Mouse (Mus musculus) MEL (cell line): ENCODE results near the gene Slc5a10.

Experiments used
- CHD2 ChIP-seq: IDR thresholded peaks from 2 replicates; pipeline ENCODE4 v1.6.1; 2011; ENCODE audit warnings: low read length, improper control_type of control experiment
- CTCF ChIP-seq, 3 experiments: IDR thresholded peaks in 2 of 3; conservative IDR thresholded peaks in 1 of 3; 2 replicates each; pipeline ENCODE4 v1.5.1; 2011 to 2012; ENCODE audit warnings: low read length in 3 of 3, low read depth in 2 of 3, mild to moderate bottlenecking in 2 of 3, improper control_type of control experiment in 1 of 3, inconsistent platforms in 1 of 3, mixed read lengths in 1 of 3, moderate library complexity in 1 of 3; ENCODE audit not compliant: control insufficient read depth in 1 of 3, insufficient read depth in 1 of 3, poor library complexity in 1 of 3, severe bottlenecking in 1 of 3
- ELF1 ChIP-seq: IDR thresholded peaks from 2 replicates; pipeline ENCODE4 v1.6.1; 2014; ENCODE audit warnings: low read depth, mild to moderate bottlenecking, inconsistent platforms, low read length, improper control_type of control experiment, moderate library complexity
- EP300 ChIP-seq, 2 experiments: IDR thresholded peaks; 2 replicates each; pipeline ENCODE4 v1.6.1; 2011; ENCODE audit warnings: improper control_type of control experiment in 2 of 2, low read length in 2 of 2, low read depth in 1 of 2, mild to moderate bottlenecking in 1 of 2
- ETS1 ChIP-seq: IDR thresholded peaks from 2 replicates; pipeline ENCODE4 v1.6.1; 2012; ENCODE audit warnings: low read depth, mild to moderate bottlenecking, inconsistent platforms, low read length, improper control_type of control experiment, moderate library complexity
- GATA1 ChIP-seq: IDR thresholded peaks from 2 replicates; pipeline ENCODE4 v1.6.1; 2011; ENCODE audit warnings: low read depth, low read length, improper control_type of control experiment
- JUND ChIP-seq: IDR thresholded peaks from 2 replicates; pipeline ENCODE4 v1.6.1; 2011; ENCODE audit warnings: low read depth, mild to moderate bottlenecking, improper control_type of control experiment, low read length
- NRF1 ChIP-seq: IDR thresholded peaks from 2 replicates; pipeline ENCODE4 v1.6.1; 2014; ENCODE audit warnings: low read depth, mild to moderate bottlenecking, inconsistent platforms, low read length, improper control_type of control experiment, moderate library complexity; ENCODE audit not compliant: poor library complexity, insufficient read depth, severe bottlenecking
- POLR2AphosphoS5 ChIP-seq: IDR thresholded peaks from 2 replicates; pipeline ENCODE4 v1.6.1; 2012; ENCODE audit warnings: low read depth, borderline replicate concordance, mild to moderate bottlenecking, inconsistent platforms, low read length, moderate library complexity, mixed read lengths
- TCF12 ChIP-seq: IDR thresholded peaks from 2 replicates; pipeline ENCODE4 v1.6.1; 2014; ENCODE audit warnings: low read depth, mild to moderate bottlenecking, inconsistent platforms, low read length, improper control_type of control experiment, moderate library complexity
- UBTF ChIP-seq: IDR thresholded peaks from 2 replicates; pipeline ENCODE4 v1.6.1; 2012; ENCODE audit warnings: low read depth, mild to moderate bottlenecking, inconsistent platforms, low read length, improper control_type of control experiment, moderate library complexity, borderline replicate concordance; ENCODE audit not compliant: insufficient read depth
- USF1 ChIP-seq: IDR thresholded peaks from 2 replicates; pipeline ENCODE4 v1.6.1; 2014; ENCODE audit warnings: low read depth, mild to moderate bottlenecking, inconsistent platforms, low read length, improper control_type of control experiment, moderate library complexity
- ZKSCAN1 ChIP-seq: IDR thresholded peaks from 2 replicates; pipeline ENCODE4 v1.6.1; 2012; ENCODE audit warnings: low read depth, mild to moderate bottlenecking, inconsistent platforms, low read length, improper control_type of control experiment, moderate library complexity
- ZNF384 ChIP-seq: IDR thresholded peaks from 2 replicates; pipeline ENCODE4 v1.6.1; 2012; ENCODE audit warnings: low read depth, mild to moderate bottlenecking, inconsistent platforms, low read length, improper control_type of control experiment

DNA sequence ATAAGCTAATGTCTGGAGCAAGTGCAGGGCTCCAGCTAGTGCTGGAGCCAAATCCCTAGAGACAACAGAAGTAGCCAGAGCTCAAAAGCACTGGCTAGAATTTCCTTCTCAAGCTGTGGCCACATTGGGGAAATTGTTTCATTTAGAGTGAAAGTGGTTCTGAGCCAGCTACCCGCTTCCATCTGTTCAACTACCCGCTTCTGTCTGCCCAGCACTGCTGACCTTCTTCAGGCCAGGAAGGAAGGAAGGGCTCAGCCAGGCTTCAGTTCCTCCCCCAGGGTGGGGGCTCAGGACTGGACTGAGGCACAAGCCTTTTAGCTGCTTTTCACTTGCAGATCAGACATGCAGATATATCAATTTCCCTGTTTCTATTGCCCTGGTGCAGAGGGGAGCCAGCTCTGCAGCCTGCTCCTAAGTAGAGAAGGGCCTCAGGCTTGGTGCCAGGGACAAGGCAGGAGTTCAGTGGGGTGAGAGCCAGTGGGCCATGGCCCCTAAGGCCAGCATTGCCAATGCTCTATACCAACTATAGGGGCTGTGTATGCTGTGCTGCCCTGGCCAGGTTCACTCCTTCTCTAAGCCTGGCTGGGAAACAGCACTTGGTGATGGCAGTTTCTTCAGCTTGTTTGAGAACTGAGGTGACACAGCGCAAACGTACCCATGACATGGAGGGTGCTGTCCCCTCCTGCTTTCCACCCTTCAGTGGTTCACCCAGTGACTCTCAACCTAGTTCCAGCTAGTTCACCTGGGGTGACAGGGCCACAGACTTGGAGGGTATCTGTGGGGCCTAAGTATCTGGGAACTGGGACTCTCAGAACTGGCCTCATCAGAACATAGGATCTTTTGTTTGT lies 61.4 kb downstream of the Slc5a10 start:
- no peak for TF ChIP-seq TCF12
- no peak for TF ChIP-seq GATA1
- no peak for TF ChIP-seq ETS1
- TF ChIP-seq USF1 = no peak
- no peak for TF ChIP-seq EP300 (IDR thresholded peaks at IDR 0.05; ENCODE audit: low read depth in 1 of 2, low read length in 2 of 2)
- TF ChIP-seq UBTF = no peak
- no peak for TF ChIP-seq ZKSCAN1
- TF ChIP-seq POLR2AphosphoS5 = no peak
- no peak for TF ChIP-seq ZNF384
- TF ChIP-seq CHD2 = no peak
- no peak for TF ChIP-seq CTCF (IDR thresholded peaks at IDR 0.05 in 2 of 3, conservative IDR thresholded peaks at IDR 0.05 in 1 of 3; ENCODE audit: control insufficient read depth in 1 of 3, insufficient read depth in 1 of 3, low read depth in 2 of 3, low read length in 3 of 3, poor library complexity in 1 of 3, severe bottlenecking in 1 of 3)
- no peak for TF ChIP-seq JUND
- no peak for TF ChIP-seq ELF1
- no peak for TF ChIP-seq NRF1
